Mouse (Mus musculus): ENCODE measurements at regions not wholly inside any gene's neighbourhood (a gene's known extent, or its start where the extent isn't known, plus 50 kb on each side); places are given as distances from the start of the nearest gene placed in this dataset.

GRCm38 (mm10) chr1:79984721-79985120 is 123.7 kb upstream of the Serpine2 start:
- no peak for TF ChIP-seq CTCF (IDR thresholded peaks at IDR 0.05; ENCODE audit: low read depth)
- no peak for TF ChIP-seq EP300 (IDR thresholded peaks at IDR 0.05; ENCODE audit: low read depth)

All from heart, postnatal 0 days (tissue).